8 mouse cellular contexts compared by ENCODE assay signal in the genomic region with DNA sequence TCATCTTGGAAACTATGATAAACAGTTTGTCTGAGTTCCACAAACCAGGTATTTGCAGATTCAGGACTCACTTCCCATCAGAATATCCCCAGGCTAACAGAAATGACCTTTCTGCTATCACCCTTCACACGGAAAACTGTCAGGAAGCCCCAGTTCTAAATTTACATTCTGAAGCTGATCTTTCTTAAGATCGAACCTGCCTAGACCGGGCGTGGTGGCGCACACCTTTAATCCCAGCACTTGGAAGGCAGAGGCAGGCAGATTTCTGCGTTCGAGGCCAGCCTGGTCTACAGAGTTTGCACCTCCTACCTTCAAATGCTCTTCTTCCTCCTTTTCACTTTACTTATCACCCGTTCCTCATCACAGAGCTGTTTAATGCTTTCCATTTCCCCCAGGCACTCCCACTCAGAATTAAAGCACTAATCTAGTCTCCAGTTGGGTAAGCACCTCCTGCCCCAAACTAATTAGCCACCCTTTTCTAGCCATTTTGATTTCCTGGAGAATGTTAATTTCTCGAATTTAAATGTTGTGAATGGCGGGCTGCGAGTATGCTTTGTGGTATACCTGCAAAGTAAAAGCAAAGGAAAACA. TPM values are rescaled to one million over a fixed set of nuclear protein-coding genes. Genes with fewer than 3 reads are reported as not detected.
A peak's percentile ranks its signal among the peaks of the same experiment; 100 is the strongest.
DNase-seq lines count a peak whose midpoint lies in the region; ATAC-seq and TF ChIP-seq lines count a peak whose summit lies in the region.

No protein-coding gene starts in this region.

- H3K4me2 ChIP-seq in hindbrain, embryonic 16.5 days (ENCODE audit: low read length), result peak overlapping the region; percentile 56
- peak overlapping the region; percentile 83 for H3K4me2 ChIP-seq in midbrain, embryonic 15.5 days

- H3K9ac ChIP-seq in hindbrain, embryonic 16.5 days (ENCODE audit: low read depth, low read length), result peak overlapping the region; percentile 67
- H3K9ac ChIP-seq in midbrain, embryonic 15.5 days, result peak overlapping the region; percentile 37

- no peaks in the 10 kb centered on the region for H3K9me3 ChIP-seq in hindbrain, embryonic 16.5 days (ENCODE audit: control insufficient read depth, low read length)
- H3K9me3 ChIP-seq in midbrain, embryonic 15.5 days, result no peaks in the 10 kb centered on the region

- no peak for TF ChIP-seq POLR2A in cortical plate, adult 2 months (IDR thresholded peaks at IDR 0.05; ENCODE audit: extremely low read depth, insufficient read depth, low read length)

- no peak; the same call in 1 of the 2 replicates for ATAC-seq in hindbrain, embryonic 16.5 days
- peak; percentile 5 for ATAC-seq in midbrain, embryonic 15.5 days (replicated peaks)

- WGBS in hindbrain, embryonic 16.5 days, result 68% methylated on average over 11 of the region's 11 CpGs
- 67% methylated on average over 11 of the region's 11 CpGs for WGBS in midbrain, embryonic 15.5 days

- DNase-seq in left cerebral cortex, adult 2 months (ENCODE audit: extremely low spot score in 1 of 2, low spot score in 2 of 2), result no peak
- no peak for DNase-seq in left cerebral cortex, postnatal 36 days (ENCODE audit: low spot score in 2 of 2)
- no peak for DNase-seq in urinary bladder, adult 18-20 months (ENCODE audit: low spot score in 2 of 2)
- no peak for DNase-seq in left cerebral cortex, postnatal 14 days (ENCODE audit: low spot score in 2 of 2)
- DNase-seq in natural killer cell, adult 2 months (ENCODE audit: low spot score in 2 of 2), result no peak

- intact Hi-C loops in left cerebral cortex, adult 2 months (cut with DNase I), result loop anchor here (2.0 to 10.0 kb wide), 2 partner anchors 65 to 343 kb away; a partner anchor contains a TSS
- intact Hi-C loops in left cerebral cortex, postnatal 36 days (cut with DNase I), result loop anchor here (5.0 kb wide), 1 partner anchor 86 kb away; no protein-coding TSS in a partner anchor
- intact Hi-C loops in left cerebral cortex, postnatal 14 days (cut with DNase I), result no loop called here

- TF ChIP-seq CTCF in left cerebral cortex, adult 2 months (IDR thresholded peaks at IDR 0.05), result no peak
- TF ChIP-seq CTCF in cortical plate, adult 2 months (IDR thresholded peaks at IDR 0.05; ENCODE audit: extremely low read depth, insufficient read depth, low read length), result no peak

- peak overlapping the region; percentile 92 for H3K27ac ChIP-seq in left cerebral cortex, adult 2 months
- H3K27ac ChIP-seq in cortical plate, adult 2 months (ENCODE audit: insufficient read depth, low read length), result peak overlapping the region; percentile 18; the same call in 1 of the 2 replicates
- H3K27ac ChIP-seq in hindbrain, embryonic 16.5 days (ENCODE audit: low read depth, low read length), result no peak overlapping the region
- H3K27ac ChIP-seq in midbrain, embryonic 15.5 days, result peak overlapping the region; percentile 74

- no peaks in the 10 kb centered on the region for H3K27me3 ChIP-seq in hindbrain, embryonic 16.5 days (replicated peaks; ENCODE audit: control insufficient read depth, insufficient read depth, low read length)
- H3K27me3 ChIP-seq in midbrain, embryonic 15.5 days (replicated peaks), result no peaks in the 10 kb centered on the region

- no peaks in the 10 kb centered on the region for H3K36me3 ChIP-seq in hindbrain, embryonic 16.5 days (ENCODE audit: control insufficient read depth, insufficient read depth, low read length)
- no peaks in the 10 kb centered on the region for H3K36me3 ChIP-seq in midbrain, embryonic 15.5 days (replicated peaks)

- peak overlapping the region; percentile 63 for H3K4me3 ChIP-seq in left cerebral cortex, adult 2 months
- peak overlapping the region; percentile 40 for H3K4me3 ChIP-seq in cortical plate, adult 2 months (ENCODE audit: insufficient read depth, low read length)
- H3K4me3 ChIP-seq in hindbrain, embryonic 16.5 days (ENCODE audit: low read length), result peak overlapping the region; percentile 76
- peak overlapping the region; percentile 93 for H3K4me3 ChIP-seq in midbrain, embryonic 15.5 days

- peaks cover 2% of the 10 kb centered on the region; the same call in 1 of the 2 replicates for H3K4me1 ChIP-seq in cortical plate, adult 2 months (ENCODE audit: control insufficient read depth, insufficient read depth, low read length)
- peaks cover 8% of the 10 kb centered on the region for H3K4me1 ChIP-seq in hindbrain, embryonic 16.5 days (ENCODE audit: control insufficient read depth, insufficient read depth, low read depth, low read length)
- H3K4me1 ChIP-seq in midbrain, embryonic 15.5 days, result peaks cover 16% of the 10 kb centered on the region

RNA-seq across cellular contexts. Expression of a gene that starts 0.6 kb away (rescaled TPM):
- 10 to 100 TPM; 44.1 to 44.8 TPM for total RNA-seq in left cerebral cortex, adult 2 months (2021)
- total RNA-seq in left cerebral cortex, postnatal 36 days (2021), result 10 to 100 TPM; 39.1 to 43.6 TPM
- 70.6 and 73.0 TPM in 2 replicates for polyA plus RNA-seq in cortical plate, adult 2 months (2012; rRNA removed)
- polyA plus RNA-seq in hindbrain, embryonic 16.5 days (2015; fragmentation: Nextera tagmentation; extraction: Ambion mirVana), result 111 and 117 TPM in 2 replicates
- polyA plus RNA-seq in midbrain, embryonic 15.5 days (2015; fragmentation: Nextera tagmentation; extraction: Ambion mirVana), result 99.3 and 102 TPM in 2 replicates
- total RNA-seq in left cerebral cortex, postnatal 14 days (2021), result 10 to 100 TPM; 38.2 to 39.1 TPM

RNA-seq across cellular contexts. Expression of a gene that starts 0.9 kb away (rescaled TPM):
- total RNA-seq in left cerebral cortex, adult 2 months (2021), result 10 to 100 TPM; 26.4 to 27.4 TPM
- total RNA-seq in left cerebral cortex, postnatal 36 days (2021), result 10 to 100 TPM; 27.2 to 31.5 TPM
- polyA plus RNA-seq in cortical plate, adult 2 months (2012; rRNA removed), result 22.3 and 22.9 TPM in 2 replicates
- polyA plus RNA-seq in hindbrain, embryonic 16.5 days (2015; fragmentation: Nextera tagmentation; extraction: Ambion mirVana), result 33.4 and 35.5 TPM in 2 replicates
- polyA plus RNA-seq in midbrain, embryonic 15.5 days (2015; fragmentation: Nextera tagmentation; extraction: Ambion mirVana), result 26.8 and 30.0 TPM in 2 replicates
- 10 to 100 TPM; 30.0 to 33.5 TPM for total RNA-seq in left cerebral cortex, postnatal 14 days (2021)

Comparison
In these comparisons a context has a peak if more than half of its experiments do, and no peak if none do; other contexts are left out.
1. H3K4me3 ChIP-seq: peak in every context shown above with its lines; median percentile 93 in midbrain, embryonic 15.5 days; 76 in hindbrain, embryonic 16.5 days; 63 in left cerebral cortex, adult 2 months; 40 in cortical plate, adult 2 months.